9 mouse cellular contexts compared by ENCODE assay signal in the genomic region with DNA sequence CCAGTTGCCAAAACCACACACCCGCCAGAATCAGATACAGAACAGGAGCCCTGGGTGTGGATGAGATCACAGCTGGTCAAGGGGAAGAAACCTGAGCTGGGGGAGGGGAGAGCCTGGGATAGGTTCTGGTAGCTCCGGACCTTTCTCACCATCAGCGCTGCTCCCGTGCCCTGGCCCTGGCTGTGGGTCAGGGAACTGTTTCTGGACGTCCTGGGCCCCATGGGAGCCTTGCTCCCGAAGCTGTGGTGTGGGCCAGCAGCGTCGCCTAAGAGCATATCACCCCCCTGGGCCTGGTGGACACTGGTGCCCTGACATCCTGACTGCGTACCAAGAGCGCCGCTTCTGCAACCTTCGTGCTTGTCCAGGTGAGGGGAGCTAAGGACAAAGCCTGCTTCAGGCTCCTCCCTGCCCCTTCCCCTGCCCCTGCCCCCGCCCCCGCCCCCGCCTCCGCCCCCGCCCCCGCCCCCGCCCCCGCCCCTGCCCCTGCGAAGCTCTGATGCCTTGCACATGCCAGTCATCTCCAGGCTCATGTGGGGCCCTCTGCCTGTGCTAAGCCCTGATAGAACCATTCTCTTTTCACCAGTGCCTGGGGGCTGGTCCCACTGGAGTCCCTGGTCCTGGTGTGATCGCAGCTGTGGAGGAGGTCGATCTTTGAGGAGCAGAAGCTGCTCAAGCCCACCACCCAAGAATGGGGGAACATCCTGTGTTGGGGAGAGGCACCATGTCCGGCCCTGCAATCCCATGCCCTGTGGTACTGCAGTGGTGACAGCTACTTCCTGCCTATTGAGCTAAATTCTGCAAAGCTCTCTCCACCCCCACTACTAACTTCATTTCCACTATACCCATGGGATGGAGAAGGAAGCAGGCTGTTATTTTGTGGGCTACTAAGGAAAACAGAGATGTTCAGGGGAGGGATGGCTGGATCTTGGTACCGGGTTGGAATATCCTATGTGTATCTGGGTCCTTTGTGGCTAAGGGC. TPM values are rescaled to one million over a fixed set of nuclear protein-coding genes. Genes with fewer than 3 reads are reported as not detected.
A peak's percentile ranks its signal among the peaks of the same experiment; 100 is the strongest.
DNase-seq lines count a peak whose midpoint lies in the region; ATAC-seq and TF ChIP-seq lines count a peak whose summit lies in the region.
"Had no signal": no experiment of that assay in that cellular context is flagged by ENCODE, and none has a peak within 500 bp of the region (broad histone marks: within the 10 kb centered on the region; RNA-seq: fewer than 3 reads in every experiment).

No protein-coding gene starts in this region.

- peak overlapping the region; percentile 53 for H3K4me3 ChIP-seq in gastrocnemius, adult 2 months
- peak overlapping the region; percentile 14; the same call in 1 of the 2 replicates for H3K4me3 ChIP-seq in hindbrain, embryonic 16.5 days (ENCODE audit: low read length)

- peak; percentile 42 for TF ChIP-seq CTCF in gastrocnemius, adult 2 months (IDR thresholded peaks at IDR 0.05)

- intact Hi-C loops in gastrocnemius, adult 2 months (cut with DNase I): loop anchor here (5.0 kb wide), 1 partner anchor 91 kb away; the partner anchor contains the start of gene Krba1

- ATAC-seq in hindbrain, embryonic 16.5 days: 0 out of 2 replicates have a peak, but pooled peaks have one; percentile 41
- no peak for ATAC-seq in erythroblast, adult 5-6 weeks (replicated peaks; ENCODE audit: low FRiP score, poor library complexity, severe bottlenecking)

- DNase-seq in kidney, adult 11 months: peak; percentile 12
- DNase-seq in kidney, adult 18-20 months: no peak
- peak; percentile 86 for DNase-seq in gastrocnemius, adult 2 months
- peak; percentile 25 for DNase-seq in lung, postnatal 10 days
- DNase-seq in frontal cortex, adult 2 months (ENCODE audit: extremely low spot score in 1 of 2, low spot score in 1 of 2): no peak
- DNase-seq in ovary, postnatal 10 days (ENCODE audit: low spot score): no peak

- H3K36me3 ChIP-seq in hindbrain, embryonic 16.5 days (ENCODE audit: control insufficient read depth, insufficient read depth, low read length): no peaks in the 10 kb centered on the region

- peak overlapping the region; percentile 77 for H3K27ac ChIP-seq in gastrocnemius, adult 2 months
- H3K27ac ChIP-seq in hindbrain, embryonic 16.5 days (ENCODE audit: low read depth, low read length): no peak overlapping the region

- H3K9me3 ChIP-seq in hindbrain, embryonic 16.5 days (ENCODE audit: control insufficient read depth, low read length): no peaks in the 10 kb centered on the region

- H3K4me1 ChIP-seq in hindbrain, embryonic 16.5 days (ENCODE audit: control insufficient read depth, insufficient read depth, low read depth, low read length): peaks cover 4% of the 10 kb centered on the region; the same call in 1 of the 2 replicates

- peak overlapping the region; percentile 43; the same call in 1 of the 2 replicates for H3K9ac ChIP-seq in hindbrain, embryonic 16.5 days (ENCODE audit: low read depth, low read length)

- no peaks in the 10 kb centered on the region for H3K27me3 ChIP-seq in hindbrain, embryonic 16.5 days (replicated peaks; ENCODE audit: control insufficient read depth, insufficient read depth, low read length)

- 17% methylated on average over 16 of the region's 25 CpGs for WGBS in hindbrain, embryonic 16.5 days

- H3K4me2 ChIP-seq in hindbrain, embryonic 16.5 days (ENCODE audit: low read length): peak overlapping the region; percentile 44

RNA-seq across cellular contexts. Expression of gene Sspo, which starts 40.0 kb away (rescaled TPM):
- total RNA-seq in gastrocnemius, adult 2 months (2021): under 1 TPM; 0.50 to 0.69 TPM
- 0.22 and 0.29 TPM in 2 replicates for polyA plus RNA-seq in hindbrain, embryonic 16.5 days (2015; fragmentation: Nextera tagmentation; extraction: Ambion mirVana)
- total RNA-seq in erythroblast, adult 5-6 weeks (2015; ENCODE audit: low replicate concordance): not detected in 2 replicates
- not detected in 2 replicates for total RNA-seq in erythroblast, adult 5-6 weeks (2017; ENCODE audit: low replicate concordance)
- polyA plus RNA-seq in frontal cortex, adult 2 months (2012; rRNA removed): 2.0 and 2.2 TPM in 2 replicates

RNA-seq across cellular contexts. Expression of gene Zfp467, which starts 42.4 kb away (rescaled TPM):
- 10 to 100 TPM; 45.4 to 52.3 TPM for total RNA-seq in gastrocnemius, adult 2 months (2021)
- 26.3 and 27.8 TPM in 2 replicates for polyA plus RNA-seq in hindbrain, embryonic 16.5 days (2015; fragmentation: Nextera tagmentation; extraction: Ambion mirVana)
- total RNA-seq in erythroblast, adult 5-6 weeks (2015; ENCODE audit: low replicate concordance): 1.9 and 7.3 TPM in 2 replicates
- total RNA-seq in erythroblast, adult 5-6 weeks (2017; ENCODE audit: low replicate concordance): not detected in 2 replicates
- 40.7 and 41.4 TPM in 2 replicates for polyA plus RNA-seq in frontal cortex, adult 2 months (2012; rRNA removed)

RNA-seq across cellular contexts. Expression of gene Atp6v0e2, which starts 49.4 kb away (rescaled TPM):
- total RNA-seq in gastrocnemius, adult 2 months (2021): 10 to 100 TPM; 48.3 to 53.7 TPM
- 358 and 389 TPM in 2 replicates for polyA plus RNA-seq in hindbrain, embryonic 16.5 days (2015; fragmentation: Nextera tagmentation; extraction: Ambion mirVana)
- total RNA-seq in erythroblast, adult 5-6 weeks (2015; ENCODE audit: low replicate concordance): not detected in 2 replicates
- total RNA-seq in erythroblast, adult 5-6 weeks (2017; ENCODE audit: low replicate concordance): not detected in 2 replicates
- 448 and 479 TPM in 2 replicates for polyA plus RNA-seq in frontal cortex, adult 2 months (2012; rRNA removed)
- total RNA-seq: CH12.LX had no signal

Comparison
In these comparisons a context has a peak if more than half of its experiments do, and no peak if none do; other contexts are left out.
1. DNase-seq: peak in kidney, adult 11 months (single experiment), gastrocnemius, adult 2 months (single experiment) and lung, postnatal 10 days (single experiment); none in kidney, adult 18-20 months (single experiment), frontal cortex, adult 2 months (0 of 2) and ovary, postnatal 10 days (single experiment).
2. RNA of gene Zfp467, which starts 42.4 kb away (total RNA-seq): 45.4 to 52.3 TPM in gastrocnemius, adult 2 months; 1.9 to 7.3 TPM in erythroblast, adult 5-6 weeks; every median in the first group is over 4 times any median in the second.
3. RNA of gene Atp6v0e2, which starts 49.4 kb away (total RNA-seq): 48.3 to 53.7 TPM in gastrocnemius, adult 2 months; not detected in erythroblast, adult 5-6 weeks; every median in the first group is over 10 times any median in the second.